Mouse (Mus musculus) splenic B cell, adult 2 months (primary cell): ENCODE results near the gene Nhsl2.

Source experiments
- DNase-seq: peaks from one replicate; pipeline ENCODE4 v3.0.0-alpha.2; 2011; ENCODE audit warnings: low read depth, low spot score
- H3K27me3 ChIP-seq: 2 replicates; pipeline ENCODE4 v1.6.1; 2012; ENCODE audit warnings: mild to moderate bottlenecking, low read length, moderate library complexity, mixed read lengths; ENCODE audit not compliant: control insufficient read depth, poor library complexity, insufficient read depth, severe bottlenecking
- H3K36me3 ChIP-seq: 2 replicates; pipeline ENCODE4 v1.6.1; 2012; ENCODE audit warnings: mild to moderate bottlenecking, low read length, moderate library complexity, mixed read lengths; ENCODE audit not compliant: control insufficient read depth, poor library complexity, insufficient read depth, severe bottlenecking

Gene Nhsl2

GRCm38 (mm10) chrX:101878546-101878945 lies 29.4 kb downstream of the Nhsl2 start:
- DNase-seq: no peak
- Histone ChIP-seq H3K27me3 (no peaks in the 10 kb centered on the region), H3K36me3 (no peaks in the 10 kb centered on the region)

DNA sequence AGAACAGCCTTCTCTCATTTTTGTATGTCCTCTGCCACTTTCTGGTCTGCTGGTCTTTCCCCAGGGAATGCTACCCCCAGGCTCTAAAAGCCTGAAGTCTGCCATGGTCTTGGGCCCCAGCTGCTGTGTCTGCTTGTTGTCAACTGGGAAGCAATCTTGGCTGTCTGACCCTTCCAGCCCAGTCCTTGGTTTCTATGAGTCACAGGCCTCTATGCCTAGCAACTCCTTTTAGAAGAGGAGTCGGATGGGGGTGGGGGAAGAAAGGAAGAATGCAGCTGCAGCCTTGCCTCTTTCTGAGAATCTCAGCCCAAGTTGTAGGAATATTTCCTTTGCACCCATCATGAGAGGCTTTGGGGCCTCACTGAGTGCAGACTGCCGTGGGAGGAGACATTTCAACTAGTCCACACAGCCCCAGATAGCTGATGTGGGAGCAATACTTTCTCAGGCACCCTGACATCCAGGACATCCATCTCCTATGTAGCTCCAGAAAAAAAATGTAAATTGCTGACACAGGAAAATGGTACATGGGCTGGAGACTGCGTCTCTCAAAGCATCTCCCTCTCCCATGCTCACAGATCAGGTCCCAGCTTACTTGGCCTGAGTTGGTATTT lies 33.1 kb downstream of the Nhsl2 start:
- H3K27me3 ChIP-seq: no peaks in the 10 kb centered on the region
- no peak for DNase-seq
- no peaks in the 10 kb centered on the region for H3K36me3 ChIP-seq

DNA sequence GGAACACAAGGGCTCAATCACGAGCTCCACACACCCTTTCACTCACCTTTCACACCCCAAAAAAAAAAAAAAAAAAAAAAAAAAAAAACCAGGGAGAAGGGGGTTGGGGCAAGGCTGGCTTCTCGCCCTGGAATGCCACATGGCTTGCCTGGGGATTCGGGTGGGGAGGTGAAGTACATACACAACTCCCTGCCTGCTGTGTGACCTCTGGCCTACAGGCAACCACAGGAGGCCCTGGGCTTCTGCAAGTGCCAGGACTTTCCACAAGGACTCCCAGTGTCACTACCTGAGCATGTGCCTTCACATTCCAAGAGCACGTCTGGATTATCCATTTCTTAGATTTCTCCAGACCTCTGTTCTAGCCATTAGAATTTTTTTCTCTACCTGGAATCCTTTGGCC lies 40.2 kb downstream of the Nhsl2 start:
- Histone ChIP-seq H3K36me3 (no peaks in the 10 kb centered on the region), H3K27me3 (no peaks in the 10 kb centered on the region)
- DNase-seq: no peak

- Histone ChIP-seq H3K36me3 (no peaks in the 10 kb centered on the region), H3K27me3 (no peaks in the 10 kb centered on the region)
- no peak for DNase-seq
Observed at GRCm38 (mm10) chrX:101889813-101890469, 40.8 kb downstream of the Nhsl2 start.

- no peaks in the 10 kb centered on the region for H3K36me3 ChIP-seq
- no peak for DNase-seq
- H3K27me3 ChIP-seq: no peaks in the 10 kb centered on the region
Observed at GRCm38 (mm10) chrX:101893796-101894195, 44.6 kb downstream of the Nhsl2 start.

DNA sequence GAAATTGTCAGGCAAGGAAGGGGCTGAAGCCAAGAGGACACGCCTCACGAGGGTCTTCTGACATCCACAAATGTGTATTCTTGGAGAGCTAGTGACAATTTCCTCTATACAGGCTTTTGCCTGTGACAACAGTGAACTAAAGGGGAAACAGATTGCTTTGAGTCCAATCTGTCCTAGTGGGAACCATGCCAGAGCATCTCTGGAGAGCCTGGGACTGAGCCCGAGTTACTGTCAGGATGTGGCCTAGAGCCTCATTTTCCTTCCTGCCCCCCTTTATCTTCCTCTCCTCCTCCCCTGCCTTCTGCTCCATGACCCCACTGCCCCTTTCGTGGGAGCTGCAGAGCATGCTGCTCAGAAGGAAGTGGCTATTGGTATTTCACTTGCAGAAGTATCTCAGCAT lies 49.2 kb downstream of the Nhsl2 start:
- no peak for DNase-seq
- no peaks in the 10 kb centered on the region for H3K27me3 ChIP-seq
- H3K36me3 ChIP-seq: no peaks in the 10 kb centered on the region

DNA sequence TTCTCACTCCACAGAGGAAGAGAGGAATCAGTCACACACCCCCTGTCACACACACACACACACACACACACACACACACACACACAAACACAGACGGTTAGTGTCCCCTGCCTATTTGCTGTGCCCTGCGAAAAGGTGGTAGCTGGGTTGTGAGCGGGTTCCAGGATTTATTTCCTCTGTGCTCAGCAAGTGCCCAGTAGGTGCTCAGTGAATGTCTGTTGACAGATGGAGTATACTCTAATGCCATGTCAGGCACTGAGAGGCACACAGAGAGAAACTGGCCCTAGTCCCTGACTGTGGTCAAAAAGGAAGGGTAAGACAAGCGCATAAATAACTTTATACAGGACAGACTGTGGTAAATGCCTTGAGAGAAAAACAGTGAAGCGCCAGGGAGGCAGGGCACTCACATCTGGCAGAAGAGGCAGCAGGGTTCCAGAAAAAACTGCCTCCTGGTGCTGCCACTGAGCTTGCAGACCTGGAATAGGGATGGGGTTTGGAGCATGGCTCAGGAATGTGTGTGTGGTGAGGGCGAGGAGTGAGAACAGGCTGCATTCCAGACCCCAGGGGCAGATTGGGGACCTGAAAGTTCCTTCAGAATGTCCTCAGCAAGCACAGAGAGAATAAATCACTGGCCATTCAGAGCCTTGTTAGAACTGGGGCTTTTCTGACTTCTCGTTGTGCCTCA lies 52.8 kb downstream of the Nhsl2 start:
- Histone ChIP-seq H3K27me3 (no peaks in the 10 kb centered on the region), H3K36me3 (no peaks in the 10 kb centered on the region)
- DNase-seq: no peak

- Histone ChIP-seq H3K27me3 (no peaks in the 10 kb centered on the region), H3K36me3 (no peaks in the 10 kb centered on the region)
- DNase-seq: no peak
Observed at GRCm38 (mm10) chrX:101902597-101902996, 53.4 kb downstream of the Nhsl2 start.

DNA sequence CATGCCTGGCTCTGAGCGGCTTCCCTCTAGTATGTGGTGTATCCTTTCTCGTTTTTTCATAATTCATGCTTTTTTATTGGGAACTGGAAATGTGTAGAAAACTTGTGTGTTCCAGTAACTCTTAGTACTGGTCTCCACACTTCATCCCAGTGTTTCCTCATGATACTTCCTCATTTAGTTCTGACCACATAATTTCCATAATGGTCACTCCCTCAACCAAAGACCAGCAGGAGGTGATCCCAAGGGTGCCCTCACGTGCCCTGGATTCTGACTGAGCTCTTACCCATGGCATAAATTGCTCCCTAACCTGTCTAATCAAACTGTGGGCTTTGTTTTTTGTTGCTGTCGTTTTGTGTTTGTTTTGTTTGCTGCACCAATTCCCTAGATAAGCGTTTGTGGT lies 58.1 kb downstream of the Nhsl2 start:
- Histone ChIP-seq H3K36me3 (no peaks in the 10 kb centered on the region), H3K27me3 (no peaks in the 10 kb centered on the region)
- no peak for DNase-seq

GRCm38 (mm10) chrX:101929131-101929530 lies 79.9 kb downstream of the Nhsl2 start:
- Histone ChIP-seq H3K36me3 (no peaks in the 10 kb centered on the region), H3K27me3 (no peaks in the 10 kb centered on the region)
- no peak for DNase-seq

GRCm38 (mm10) chrX:101930301-101930700 lies 81.1 kb downstream of the Nhsl2 start:
- no peaks in the 10 kb centered on the region for H3K27me3 ChIP-seq
- no peak for DNase-seq
- H3K36me3 ChIP-seq: no peaks in the 10 kb centered on the region

- no peak for DNase-seq
- no peaks in the 10 kb centered on the region for H3K27me3 ChIP-seq
- H3K36me3 ChIP-seq: no peaks in the 10 kb centered on the region
Observed at GRCm38 (mm10) chrX:101931016-101931415, 81.8 kb downstream of the Nhsl2 start.

DNA sequence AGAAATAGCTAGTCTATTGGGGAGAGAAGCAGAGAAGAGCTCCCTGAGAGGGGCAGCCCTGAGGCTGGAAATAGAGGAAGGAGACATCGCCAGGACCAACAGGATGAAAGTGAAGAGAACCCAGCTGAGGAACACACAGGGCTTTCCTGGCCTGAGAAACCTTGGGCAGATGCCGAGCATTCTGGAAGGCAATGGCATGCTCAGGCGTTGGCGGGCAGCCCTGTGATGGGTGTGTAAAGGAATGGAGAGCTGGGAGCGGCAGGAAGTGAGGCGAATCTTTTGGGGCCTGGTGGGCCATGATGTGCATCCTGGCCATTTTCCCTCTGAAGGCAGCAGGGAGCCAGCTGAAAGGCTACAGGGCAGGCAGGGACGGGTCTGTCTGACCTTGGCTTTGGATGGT lies 83.1 kb downstream of the Nhsl2 start:
- no peak for DNase-seq
- Histone ChIP-seq H3K36me3 (no peaks in the 10 kb centered on the region), H3K27me3 (no peaks in the 10 kb centered on the region)

- no peak for DNase-seq
- Histone ChIP-seq H3K27me3 (no peaks in the 10 kb centered on the region), H3K36me3 (no peaks in the 10 kb centered on the region)
Observed at GRCm38 (mm10) chrX:101933346-101933745, 84.2 kb downstream of the Nhsl2 start.

DNA sequence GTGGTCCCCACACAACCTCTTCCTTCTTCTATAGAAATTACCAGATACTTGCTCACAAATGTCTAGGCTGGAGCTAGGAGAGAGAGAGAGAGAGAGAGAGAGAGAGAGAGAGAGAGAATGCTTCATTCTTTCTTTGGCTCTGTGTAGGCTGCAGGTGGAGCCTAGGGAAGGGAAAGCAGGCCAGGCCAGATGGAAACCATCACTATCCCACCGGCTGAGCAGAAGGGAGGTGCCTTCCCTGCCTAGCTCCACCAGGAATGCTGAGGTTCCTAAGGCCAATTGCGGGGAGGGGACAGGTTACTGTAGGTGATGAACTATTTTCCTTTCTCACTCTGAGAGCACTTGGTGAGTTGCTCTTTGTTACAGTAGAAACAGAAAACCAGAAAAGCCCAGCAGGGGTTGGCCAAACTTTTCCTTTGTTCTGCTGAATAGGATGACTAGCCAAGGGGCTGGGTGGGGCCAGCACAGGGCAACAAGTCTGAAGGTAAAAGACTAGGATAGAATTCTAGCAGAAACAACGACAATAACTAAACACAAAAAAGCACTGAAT lies 86.2 kb downstream of the Nhsl2 start:
- DNase-seq: no peak
- Histone ChIP-seq H3K36me3 (no peaks in the 10 kb centered on the region), H3K27me3 (no peaks in the 10 kb centered on the region)
